Mouse (Mus musculus): ENCODE measurements around the gene Ripor2. TPM values are rescaled to one million over a fixed set of nuclear protein-coding genes. Genes with fewer than 3 reads are reported as not detected.

Gene Ripor2
- total RNA-seq, 2 experiments from 2014 or later: 65.7 to 68.9 TPM

GRCm38 (mm10) chr13:24613927-24614780 is 32.2 kb downstream of the Ripor2 start:
- DNase-seq (ENCODE audit: low spot score in 2 of 2): no peak
- intact Hi-C loops (cut with DNase I): no loop called here

- intact Hi-C loops (cut with DNase I): loop anchor here (2.0 to 5.0 kb wide), 3 partner anchors 71 to 114 kb away; no protein-coding TSS in a partner anchor
- DNase-seq (ENCODE audit: low spot score in 2 of 2): no peak
Observed at GRCm38 (mm10) chr13:24615921-24616565, 34.1 kb downstream of the Ripor2 start.

- intact Hi-C loops (cut with DNase I): loop anchor here (2.0 to 5.0 kb wide), 3 partner anchors 70 to 114 kb away; no protein-coding TSS in a partner anchor
- no peak for DNase-seq (ENCODE audit: low spot score in 2 of 2)
Observed at GRCm38 (mm10) chr13:24616645-24617044, 34.7 kb downstream of the Ripor2 start.

- intact Hi-C loops (cut with DNase I): loop anchor here (2.0 to 5.0 kb wide), 3 partner anchors 70 to 115 kb away; no protein-coding TSS in a partner anchor
- peak in 1 of 2 experiments; percentile 57 for DNase-seq (ENCODE audit: low spot score in 2 of 2)
Observed at GRCm38 (mm10) chr13:24617076-24617798, 35.2 kb downstream of the Ripor2 start.

- no peak for DNase-seq (ENCODE audit: low spot score in 2 of 2)
- intact Hi-C loops (cut with DNase I): loop anchor here (2.0 to 5.0 kb wide), 3 partner anchors 69 to 115 kb away; no protein-coding TSS in a partner anchor
Observed at GRCm38 (mm10) chr13:24617799-24618130, 35.8 kb downstream of the Ripor2 start.

- intact Hi-C loops (cut with DNase I): loop anchor here (5.0 kb wide), 2 partner anchors 97 to 117 kb away; no protein-coding TSS in a partner anchor
- no peak for DNase-seq (ENCODE audit: low spot score in 2 of 2)
Observed at GRCm38 (mm10) chr13:24619711-24620110, 37.7 kb downstream of the Ripor2 start.

GRCm38 (mm10) chr13:24620439-24620838 is 38.5 kb downstream of the Ripor2 start:
- intact Hi-C loops (cut with DNase I): no loop called here
- no peak for DNase-seq (ENCODE audit: low spot score in 2 of 2)

- intact Hi-C loops (cut with DNase I): no loop called here
Observed at GRCm38 (mm10) chr13:24623631-24624030, 41.6 kb downstream of the Ripor2 start.

GRCm38 (mm10) chr13:24625071-24625470 is 43.1 kb downstream of the Ripor2 start:
- intact Hi-C loops (cut with DNase I): no loop called here
- DNase-seq (ENCODE audit: low spot score in 2 of 2): no peak

More at GRCm38 (mm10) chr13:24623631-24624030, 41.6 kb downstream of the Ripor2 start:
- no peak for DNase-seq (ENCODE audit: low spot score in 2 of 2)

- intact Hi-C loops (cut with DNase I): no loop called here
- no peak for DNase-seq (ENCODE audit: low spot score in 2 of 2)
Observed at GRCm38 (mm10) chr13:24626698-24627436, 44.9 kb downstream of the Ripor2 start.

- DNase-seq (ENCODE audit: low spot score in 2 of 2): no peak
- intact Hi-C loops (cut with DNase I): no loop called here
Observed at GRCm38 (mm10) chr13:24628192-24628591, 46.2 kb downstream of the Ripor2 start.

GRCm38 (mm10) chr13:24629073-24629621 is 47.2 kb downstream of the Ripor2 start:
- intact Hi-C loops (cut with DNase I): no loop called here

GRCm38 (mm10) chr13:24630364-24630763 is 48.4 kb downstream of the Ripor2 start:
- intact Hi-C loops (cut with DNase I): no loop called here
- DNase-seq (ENCODE audit: low spot score in 2 of 2): no peak

More at GRCm38 (mm10) chr13:24629073-24629621, 47.2 kb downstream of the Ripor2 start:
- no peak for DNase-seq (ENCODE audit: low spot score in 2 of 2)

- DNase-seq (ENCODE audit: low spot score in 2 of 2): no peak
- intact Hi-C loops (cut with DNase I): no loop called here
Observed at GRCm38 (mm10) chr13:24632988-24633577, 51.1 kb downstream of the Ripor2 start.

GRCm38 (mm10) chr13:24634346-24635120 is 52.5 kb downstream of the Ripor2 start:
- intact Hi-C loops (cut with DNase I): no loop called here
- peak in 1 of 2 experiments; percentile 57 for DNase-seq (ENCODE audit: low spot score in 2 of 2)

GRCm38 (mm10) chr13:24638371-24639214 is 56.6 kb downstream of the Ripor2 start:
- DNase-seq (ENCODE audit: low spot score in 2 of 2): peak; percentile 62 to 64
- intact Hi-C loops (cut with DNase I): loop anchor here (2.0 kb wide), 1 partner anchor 62 kb away; no protein-coding TSS in a partner anchor
